Mouse (Mus musculus): Measurements from ENCODE around the gene H3f3b. TPM values are rescaled to one million over a fixed set of nuclear protein-coding genes. Genes with fewer than 3 reads are reported as not detected.

Gene H3f3b
- polyA plus RNA-seq, 1 experiment from 2014 or later: 2,051 TPM

GRCm38 (mm10) chr11:116063562-116063961 is 35.8 kb upstream of the H3f3b start:
- no peaks in the 10 kb centered on the region for H3K27me3 ChIP-seq (ENCODE audit: control insufficient read depth, insufficient read depth, low read depth, low read length)
- whole genome bisulfite sequencing: 63% methylated on average over 13 of the region's 13 CpGs
- no peak overlapping the region for H3K27ac ChIP-seq (ENCODE audit: low read length)
- H3K9me3 ChIP-seq (replicated peaks; ENCODE audit: control insufficient read depth, low read length, poor library complexity, severe bottlenecking): no peaks in the 10 kb centered on the region
- H3K9ac ChIP-seq (ENCODE audit: low read depth, low read length): no peak overlapping the region; the same call in 1 of the 2 replicates
- no peak overlapping the region for H3K4me3 ChIP-seq (ENCODE audit: low read depth, low read length)
- H3K4me1 ChIP-seq (ENCODE audit: control insufficient read depth, insufficient read depth, low read length): no peaks in the 10 kb centered on the region
- H3K4me2 ChIP-seq (ENCODE audit: low read length): no peak overlapping the region
- H3K36me3 ChIP-seq (ENCODE audit: control insufficient read depth, insufficient read depth, low read length): peaks cover 20% of the 10 kb centered on the region
- ATAC-seq: no peak

- Histone ChIP-seq H3K4me1 (ENCODE audit: control insufficient read depth, insufficient read depth, low read length) (no peaks in the 10 kb centered on the region), H3K27ac (ENCODE audit: low read length) (no peak overlapping the region), H3K4me3 (ENCODE audit: low read depth, low read length) (no peak overlapping the region), H3K9me3 (replicated peaks; ENCODE audit: control insufficient read depth, low read length, poor library complexity, severe bottlenecking) (no peaks in the 10 kb centered on the region), H3K27me3 (ENCODE audit: control insufficient read depth, insufficient read depth, low read depth, low read length) (no peaks in the 10 kb centered on the region), H3K4me2 (ENCODE audit: low read length) (no peak overlapping the region), H3K36me3 (ENCODE audit: control insufficient read depth, insufficient read depth, low read length) (peaks cover 20% of the 10 kb centered on the region), H3K9ac (ENCODE audit: low read depth, low read length) (no peak overlapping the region)
- WGBS: 37% methylated on average over 8 of the region's 8 CpGs
- no peak for ATAC-seq
Observed at GRCm38 (mm10) chr11:116062521-116062920, 34.8 kb upstream of the H3f3b start.

GRCm38 (mm10) chr11:116061641-116062415 is 34.1 kb upstream of the H3f3b start:
- no peaks in the 10 kb centered on the region for H3K9me3 ChIP-seq (replicated peaks; ENCODE audit: control insufficient read depth, low read length, poor library complexity, severe bottlenecking)
- no peak for ATAC-seq
- H3K27ac ChIP-seq (ENCODE audit: low read length): no peak overlapping the region
- peaks cover 20% of the 10 kb centered on the region for H3K36me3 ChIP-seq (ENCODE audit: control insufficient read depth, insufficient read depth, low read length)
- no peak overlapping the region for H3K4me3 ChIP-seq (ENCODE audit: low read depth, low read length)
- 88% methylated on average over 13 of the region's 13 CpGs for WGBS
- H3K9ac ChIP-seq (ENCODE audit: low read depth, low read length): no peak overlapping the region
- no peak overlapping the region for H3K4me2 ChIP-seq (ENCODE audit: low read length)
- no peaks in the 10 kb centered on the region for H3K27me3 ChIP-seq (ENCODE audit: control insufficient read depth, insufficient read depth, low read depth, low read length)
- no peaks in the 10 kb centered on the region for H3K4me1 ChIP-seq (ENCODE audit: control insufficient read depth, insufficient read depth, low read length)

- no peak overlapping the region for H3K4me2 ChIP-seq (ENCODE audit: low read length)
- H3K4me1 ChIP-seq (ENCODE audit: control insufficient read depth, insufficient read depth, low read length): no peaks in the 10 kb centered on the region
- 92% methylated on average over 9 of the region's 9 CpGs for WGBS
- no peaks in the 10 kb centered on the region for H3K9me3 ChIP-seq (replicated peaks; ENCODE audit: control insufficient read depth, low read length, poor library complexity, severe bottlenecking)
- peaks cover 25% of the 10 kb centered on the region for H3K36me3 ChIP-seq (ENCODE audit: control insufficient read depth, insufficient read depth, low read length)
- no peak overlapping the region for H3K9ac ChIP-seq (ENCODE audit: low read depth, low read length)
- H3K27ac ChIP-seq (ENCODE audit: low read length): no peak overlapping the region
- no peaks in the 10 kb centered on the region for H3K27me3 ChIP-seq (ENCODE audit: control insufficient read depth, insufficient read depth, low read depth, low read length)
- ATAC-seq: no peak
- no peak overlapping the region for H3K4me3 ChIP-seq (ENCODE audit: low read depth, low read length)
Observed at GRCm38 (mm10) chr11:116060596-116060995, 32.8 kb upstream of the H3f3b start.

- no peak for ATAC-seq
- no peak overlapping the region for H3K27ac ChIP-seq (ENCODE audit: low read length)
- no peaks in the 10 kb centered on the region for H3K4me1 ChIP-seq (ENCODE audit: control insufficient read depth, insufficient read depth, low read length)
- H3K36me3 ChIP-seq (ENCODE audit: control insufficient read depth, insufficient read depth, low read length): peaks cover 33% of the 10 kb centered on the region
- H3K9me3 ChIP-seq (replicated peaks; ENCODE audit: control insufficient read depth, low read length, poor library complexity, severe bottlenecking): no peaks in the 10 kb centered on the region
- 95% methylated on average over 11 of the region's 11 CpGs for WGBS
- H3K4me3 ChIP-seq (ENCODE audit: low read depth, low read length): no peak overlapping the region
- no peak overlapping the region for H3K4me2 ChIP-seq (ENCODE audit: low read length)
- no peak overlapping the region for H3K9ac ChIP-seq (ENCODE audit: low read depth, low read length)
- no peaks in the 10 kb centered on the region for H3K27me3 ChIP-seq (ENCODE audit: control insufficient read depth, insufficient read depth, low read depth, low read length)
Observed at GRCm38 (mm10) chr11:116059691-116060025, 31.9 kb upstream of the H3f3b start.

GRCm38 (mm10) chr11:116058868-116059690 is 31.3 kb upstream of the H3f3b start:
- H3K4me3 ChIP-seq (ENCODE audit: low read depth, low read length): no peak overlapping the region
- ATAC-seq: no peak
- no peaks in the 10 kb centered on the region for H3K4me1 ChIP-seq (ENCODE audit: control insufficient read depth, insufficient read depth, low read length)
- no peak overlapping the region for H3K27ac ChIP-seq (ENCODE audit: low read length)
- WGBS: 93% methylated on average over 17 of the region's 17 CpGs
- peaks cover 36% of the 10 kb centered on the region for H3K36me3 ChIP-seq (ENCODE audit: control insufficient read depth, insufficient read depth, low read length)
- no peak overlapping the region for H3K9ac ChIP-seq (ENCODE audit: low read depth, low read length)
- H3K27me3 ChIP-seq (ENCODE audit: control insufficient read depth, insufficient read depth, low read depth, low read length): no peaks in the 10 kb centered on the region
- no peak overlapping the region for H3K4me2 ChIP-seq (ENCODE audit: low read length)
- H3K9me3 ChIP-seq (replicated peaks; ENCODE audit: control insufficient read depth, low read length, poor library complexity, severe bottlenecking): no peaks in the 10 kb centered on the region

- H3K36me3 ChIP-seq (ENCODE audit: control insufficient read depth, insufficient read depth, low read length): peaks cover 41% of the 10 kb centered on the region
- 80% methylated on average over 12 of the region's 12 CpGs for WGBS
Observed at GRCm38 (mm10) chr11:116058022-116058614, 30.4 kb upstream of the H3f3b start.

GRCm38 (mm10) chr11:116057237-116057881 is 29.6 kb upstream of the H3f3b start:
- H3K4me3 ChIP-seq (ENCODE audit: low read depth, low read length): no peak overlapping the region
- H3K27me3 ChIP-seq (ENCODE audit: control insufficient read depth, insufficient read depth, low read depth, low read length): no peaks in the 10 kb centered on the region
- no peak overlapping the region for H3K27ac ChIP-seq (ENCODE audit: low read length)
- H3K4me2 ChIP-seq (ENCODE audit: low read length): no peak overlapping the region
- H3K9ac ChIP-seq (ENCODE audit: low read depth, low read length): no peak overlapping the region
- H3K9me3 ChIP-seq (replicated peaks; ENCODE audit: control insufficient read depth, low read length, poor library complexity, severe bottlenecking): no peaks in the 10 kb centered on the region
- H3K4me1 ChIP-seq (ENCODE audit: control insufficient read depth, insufficient read depth, low read length): no peaks in the 10 kb centered on the region
- peaks cover 49% of the 10 kb centered on the region for H3K36me3 ChIP-seq (ENCODE audit: control insufficient read depth, insufficient read depth, low read length)
- 88% methylated on average over 4 of the region's 4 CpGs for WGBS
- ATAC-seq: no peak

More at GRCm38 (mm10) chr11:116058022-116058614, 30.4 kb upstream of the H3f3b start:
- Histone ChIP-seq H3K9ac (ENCODE audit: low read depth, low read length) (0 out of 2 replicates have a peak overlapping the region, but pooled peaks have one; percentile 14), H3K4me2 (ENCODE audit: low read length) (no peak overlapping the region), H3K27ac (ENCODE audit: low read length) (no peak overlapping the region), H3K9me3 (replicated peaks; ENCODE audit: control insufficient read depth, low read length, poor library complexity, severe bottlenecking) (no peaks in the 10 kb centered on the region), H3K27me3 (ENCODE audit: control insufficient read depth, insufficient read depth, low read depth, low read length) (no peaks in the 10 kb centered on the region), H3K4me3 (ENCODE audit: low read depth, low read length) (no peak overlapping the region), H3K4me1 (ENCODE audit: control insufficient read depth, insufficient read depth, low read length) (no peaks in the 10 kb centered on the region)
- ATAC-seq: no peak

All from midbrain, embryonic 16.5 days (tissue).